Mouse (Mus musculus) liver, postnatal 0 days (tissue): Measurements from ENCODE around the gene Gata3. TPM values are rescaled to one million over a fixed set of nuclear protein-coding genes. Genes with fewer than 3 reads are reported as not detected.

Source experiments
- ATAC-seq: fragments of 200-750 bp; cut with Nextera tagmentation; 2 replicates; pipeline ENCODE4 v1.8.0; 2017; ENCODE audit warnings: mild to moderate bottlenecking, moderate library complexity
- DNase-seq: peaks from one replicate; pipeline ENCODE4 v3.0.0-alpha.2; 2016
- H3K27ac ChIP-seq: fragments of 300-500 bp; sonication (generic); 2 replicates; pipeline ENCODE4 v1.5.1; 2014; ENCODE audit warnings: antibody characterized with exemption, moderate library complexity, mild to moderate bottlenecking, low read depth
- H3K27me3 ChIP-seq: fragments of 300-500 bp; sonication (generic); 2 replicates; pipeline ENCODE4 v1.6.1; 2014; ENCODE audit warnings: low read length, control low read depth, mixed read lengths; ENCODE audit not compliant: insufficient read depth
- H3K36me3 ChIP-seq: fragments of 300-500 bp; sonication (generic); replicated peaks from 2 replicates; pipeline ENCODE4 v1.6.1; 2014; ENCODE audit warnings: mild to moderate bottlenecking, control low read depth, low read length, moderate library complexity, mixed read lengths; ENCODE audit not compliant: insufficient read depth
- H3K4me1 ChIP-seq: fragments of 300-500 bp; sonication (generic); 2 replicates; pipeline ENCODE4 v1.6.1; 2014; ENCODE audit warnings: antibody characterized with exemption, mild to moderate bottlenecking, control low read depth; ENCODE audit not compliant: insufficient read depth
- H3K4me2 ChIP-seq: fragments of 300-500 bp; sonication (generic); 2 replicates; pipeline ENCODE4 v1.6.1; 2014; ENCODE audit warnings: low read depth, mild to moderate bottlenecking, low read length, moderate library complexity, mixed read lengths
- H3K4me3 ChIP-seq: fragments of 300-500 bp; sonication (generic); 2 replicates; pipeline ENCODE4 v1.5.1; 2014; ENCODE audit warnings: low read depth, low read length
- H3K9ac ChIP-seq: fragments of 300-500 bp; sonication (generic); replicated peaks from 2 replicates; pipeline ENCODE4 v1.6.1; 2014; ENCODE audit warnings: mild to moderate bottlenecking, moderate library complexity
- H3K9me3 ChIP-seq: fragments of 300-500 bp; sonication (generic); 2 replicates; pipeline ENCODE4 v1.6.1; 2016; ENCODE audit warnings: mild to moderate bottlenecking, control low read depth, low read length, mixed read lengths
- CTCF ChIP-seq: sonication (generic); IDR thresholded peaks from 2 replicates; pipeline ENCODE4 v1.5.1; 2016; ENCODE audit warnings: antibody characterized with exemption, low read depth
- EP300 ChIP-seq: IDR thresholded peaks from 2 replicates; pipeline ENCODE4 v1.6.1; 2016; ENCODE audit warnings: antibody characterized with exemption, low read depth, mild to moderate bottlenecking
- WGBS: fragments of 180-500 bp; shearing (Covaris S2); extraction: QIAGEN DNeasy Blood & Tissue Kit; methylation state at CpG from one replicate; pipeline ENCODE4 v1.1.7; 2014; ENCODE audit not compliant: insufficient replicate concordance; 5-methylcytosine and 5-hydroxymethylcytosine counted together
- polyA plus RNA-seq: library from polyadenylated mRNA; unstranded; fragments of >200 nt; fragmentation: Nextera tagmentation; extraction: Ambion mirVana; gene quantifications from 2 replicates; pipeline ENCODE4 v1.2.1, GENCODE M21; 2015

The Gata3 gene
- polyA plus RNA-seq, 1 experiment from 2014 or later = 1.3 TPM

DNA sequence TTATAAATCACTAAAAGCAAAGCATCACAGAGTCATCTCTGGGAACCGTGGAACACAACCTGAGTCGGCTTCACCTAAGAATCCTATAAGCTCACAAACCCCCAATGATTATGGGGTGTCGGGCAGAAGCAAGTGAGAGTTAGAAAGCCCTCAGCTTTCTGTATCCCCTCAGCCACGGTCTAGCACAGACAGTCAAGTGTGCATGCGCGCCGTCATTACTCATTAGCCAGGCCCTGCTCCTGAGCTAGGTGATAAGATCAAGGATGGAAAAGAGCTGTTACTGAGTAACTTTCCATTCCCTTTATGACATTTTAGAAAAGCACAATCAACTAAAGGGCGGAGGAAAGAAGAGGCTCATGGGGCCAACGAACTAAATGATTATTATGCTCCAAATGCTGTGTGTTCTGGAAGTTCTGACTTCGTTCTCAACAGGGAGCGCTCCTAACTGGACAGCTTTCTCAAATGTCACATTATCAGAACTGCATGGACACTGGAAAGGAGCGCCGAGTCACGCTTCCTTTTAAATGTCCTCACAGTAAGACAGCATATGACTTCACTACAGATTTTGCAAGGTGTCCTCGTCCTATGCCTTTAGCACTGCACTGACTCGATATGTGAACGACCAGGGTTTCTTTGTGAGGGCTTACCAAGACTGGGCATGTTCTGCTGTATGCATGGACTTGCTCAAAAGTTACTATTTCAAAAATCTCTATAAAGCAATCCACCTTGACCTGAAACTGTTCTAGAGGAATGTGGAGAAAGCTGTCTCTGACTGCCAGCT, 29.0 kb upstream of the Gata3 start:
- Histone ChIP-seq H3K9ac (no peak overlapping the region), H3K4me2 (peak overlapping the region; percentile 51; the same call in 1 of the 2 replicates), H3K9me3 (no peaks in the 10 kb centered on the region), H3K27me3 (no peaks in the 10 kb centered on the region), H3K36me3 (peaks cover 15% of the 10 kb centered on the region), H3K27ac (peak overlapping the region; percentile 70), H3K4me3 (peak overlapping the region; percentile 13; the same call in 1 of the 2 replicates), H3K4me1 (peaks cover 3% of the 10 kb centered on the region; the same call in 1 of the 2 replicates)
- peak; percentile 49 for DNase-seq
- TF ChIP-seq EP300 (no peak), CTCF (no peak)
- WGBS = 62% methylated on average over 17 of the region's 17 CpGs
- peak; percentile 95 for ATAC-seq

GRCm38 (mm10) chr2:9917602-9918001, 27.8 kb upstream of the Gata3 start:
- Histone ChIP-seq H3K4me2 (no peak overlapping the region), H3K9me3 (no peaks in the 10 kb centered on the region), H3K27me3 (no peaks in the 10 kb centered on the region), H3K36me3 (peaks cover 15% of the 10 kb centered on the region), H3K27ac (no peak overlapping the region), H3K4me1 (peaks cover 3% of the 10 kb centered on the region; the same call in 1 of the 2 replicates), H3K4me3 (no peak overlapping the region), H3K9ac (no peak overlapping the region)
- WGBS = 80% methylated on average over 9 of the region's 9 CpGs
- no peak for TF ChIP-seq EP300
- no peak for TF ChIP-seq CTCF
- DNase-seq (no peak), ATAC-seq (no peak)

DNA sequence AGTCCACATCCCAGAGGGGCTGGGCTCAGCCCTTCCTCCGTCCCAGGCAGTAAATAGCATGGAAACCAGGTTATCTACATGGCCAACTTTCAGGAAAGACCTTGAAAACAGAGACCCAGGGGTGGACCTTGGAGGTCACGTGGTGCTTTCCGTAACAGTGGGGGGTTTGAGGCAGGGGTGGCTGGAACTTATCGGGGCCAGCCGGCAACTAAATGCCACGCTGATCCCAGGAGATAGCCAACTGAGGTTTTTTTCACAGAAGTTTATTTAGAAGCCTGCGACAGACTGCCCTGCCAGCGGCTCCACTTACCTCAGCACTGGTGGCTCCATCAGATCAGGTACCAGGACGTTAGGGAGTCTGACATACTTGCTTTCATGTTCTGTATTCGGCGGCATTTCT, 16.2 kb upstream of the Gata3 start:
- 5% methylated on average over 11 of the region's 11 CpGs for WGBS
- H3K27ac ChIP-seq = no peak overlapping the region
- TF ChIP-seq EP300 = no peak
- TF ChIP-seq CTCF = no peak
- peak overlapping the region; percentile 32 for H3K4me3 ChIP-seq
- ATAC-seq (peak; percentile 21; the same call in 1 of the 2 replicates), DNase-seq (no peak)
- no peaks in the 10 kb centered on the region for H3K36me3 ChIP-seq
- peak overlapping the region; percentile 21; the same call in 1 of the 2 replicates for H3K9ac ChIP-seq
- peak overlapping the region; percentile 65 for H3K4me2 ChIP-seq
- peaks cover 5% of the 10 kb centered on the region; the same call in 1 of the 2 replicates for H3K4me1 ChIP-seq
- peaks cover 3% of the 10 kb centered on the region; the same call in 1 of the 2 replicates for H3K27me3 ChIP-seq
- H3K9me3 ChIP-seq = no peaks in the 10 kb centered on the region

DNA sequence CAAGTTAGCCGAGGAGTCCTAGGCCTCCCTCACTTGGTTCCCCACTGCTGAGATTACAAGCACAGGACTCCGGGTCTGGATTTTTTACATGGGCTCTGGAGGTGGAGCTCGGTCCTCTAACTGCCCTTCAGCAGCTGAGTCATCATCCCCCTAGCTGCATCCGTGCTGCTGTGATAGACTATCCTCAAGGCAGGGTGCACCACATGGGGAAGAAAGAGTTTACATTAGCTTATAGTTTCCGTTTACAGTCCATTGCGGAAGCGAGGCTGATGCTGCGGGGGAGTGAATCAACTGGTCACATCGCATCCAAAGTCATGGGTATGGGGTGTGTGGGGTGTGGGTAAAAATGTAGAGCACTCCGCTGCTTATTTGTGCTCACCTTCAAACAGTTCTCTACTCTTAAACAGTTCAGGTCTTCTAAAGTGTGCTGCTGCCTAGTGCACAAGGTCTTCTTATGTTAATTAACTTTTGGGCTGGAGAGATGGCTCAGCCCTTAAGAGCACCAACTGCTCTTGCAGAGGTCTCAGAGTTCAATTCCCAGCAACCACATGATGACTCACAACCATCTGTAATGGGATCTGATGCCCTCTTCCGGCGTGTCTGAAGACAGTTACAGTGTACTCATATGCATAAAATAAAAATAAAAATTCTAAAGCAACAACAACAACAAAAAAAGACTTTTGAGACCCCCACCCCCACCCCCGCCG, 14.2 kb upstream of the Gata3 start:
- 52% methylated on average over 14 of the region's 14 CpGs for WGBS
- H3K36me3 ChIP-seq = no peaks in the 10 kb centered on the region
- no peak overlapping the region for H3K4me3 ChIP-seq
- no peak overlapping the region for H3K4me2 ChIP-seq
- DNase-seq = no peak
- peaks cover 5% of the 10 kb centered on the region; the same call in 1 of the 2 replicates for H3K4me1 ChIP-seq
- no peak overlapping the region for H3K27ac ChIP-seq
- TF ChIP-seq EP300 = no peak
- H3K27me3 ChIP-seq = peaks cover 10% of the 10 kb centered on the region; the same call in 1 of the 2 replicates
- ATAC-seq = no peak
- H3K9me3 ChIP-seq = no peaks in the 10 kb centered on the region
- no peak overlapping the region for H3K9ac ChIP-seq

GRCm38 (mm10) chr2:9897846-9898245, 8.0 kb upstream of the Gata3 start:
- Histone ChIP-seq H3K9ac (no peak overlapping the region), H3K4me1 (no peaks in the 10 kb centered on the region), H3K4me3 (no peak overlapping the region), H3K27ac (no peak overlapping the region), H3K9me3 (no peaks in the 10 kb centered on the region), H3K36me3 (no peaks in the 10 kb centered on the region), H3K4me2 (no peak overlapping the region), H3K27me3 (peaks cover 68% of the 10 kb centered on the region)
- DNase-seq = no peak
- WGBS = 33% methylated on average over 8 of the region's 8 CpGs
- no peak for TF ChIP-seq CTCF
- TF ChIP-seq EP300 = no peak
- no peak for ATAC-seq

DNA sequence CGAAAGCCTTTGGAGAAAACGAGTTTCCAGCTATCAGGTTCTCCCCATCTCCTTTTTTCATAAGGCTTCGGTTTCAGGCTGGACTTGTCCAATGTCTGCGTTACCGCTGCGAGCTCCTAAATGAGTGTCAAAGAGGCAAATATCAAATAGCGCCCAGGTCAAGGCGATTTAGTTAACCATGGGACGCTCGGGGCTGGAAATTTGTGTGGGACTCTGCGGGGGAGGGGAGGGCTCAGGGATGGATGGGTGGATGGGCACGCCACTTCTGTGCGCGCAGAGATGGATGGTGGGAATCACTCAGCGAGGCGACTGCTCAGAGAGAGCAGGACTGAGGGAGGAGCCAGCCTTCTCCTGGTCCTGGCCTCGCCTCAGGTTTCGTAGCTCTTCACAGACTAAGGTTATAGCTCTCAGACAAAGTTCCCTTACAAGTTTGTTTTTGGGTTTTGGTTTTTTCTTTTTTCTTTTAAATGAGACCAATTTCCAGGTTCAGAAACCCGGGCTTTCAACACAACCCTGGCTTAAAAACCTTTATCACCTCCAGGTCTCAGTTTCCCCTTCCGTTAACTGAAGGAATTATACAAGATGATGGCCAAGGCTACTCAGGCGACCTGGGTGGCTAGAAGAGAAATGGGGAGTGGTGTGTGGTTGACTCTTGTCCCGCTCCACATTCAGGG, 6.4 kb upstream of the Gata3 start:
- Histone ChIP-seq H3K4me1 (no peaks in the 10 kb centered on the region), H3K4me2 (no peak overlapping the region), H3K4me3 (no peak overlapping the region), H3K9ac (no peak overlapping the region), H3K27ac (no peak overlapping the region), H3K36me3 (no peaks in the 10 kb centered on the region), H3K27me3 (peaks cover 78% of the 10 kb centered on the region), H3K9me3 (no peaks in the 10 kb centered on the region)
- TF ChIP-seq CTCF (no peak), EP300 (no peak)
- DNase-seq (no peak), ATAC-seq (no peak)
- 2% methylated on average over 22 of the region's 22 CpGs for WGBS
